In the genomic region with DNA sequence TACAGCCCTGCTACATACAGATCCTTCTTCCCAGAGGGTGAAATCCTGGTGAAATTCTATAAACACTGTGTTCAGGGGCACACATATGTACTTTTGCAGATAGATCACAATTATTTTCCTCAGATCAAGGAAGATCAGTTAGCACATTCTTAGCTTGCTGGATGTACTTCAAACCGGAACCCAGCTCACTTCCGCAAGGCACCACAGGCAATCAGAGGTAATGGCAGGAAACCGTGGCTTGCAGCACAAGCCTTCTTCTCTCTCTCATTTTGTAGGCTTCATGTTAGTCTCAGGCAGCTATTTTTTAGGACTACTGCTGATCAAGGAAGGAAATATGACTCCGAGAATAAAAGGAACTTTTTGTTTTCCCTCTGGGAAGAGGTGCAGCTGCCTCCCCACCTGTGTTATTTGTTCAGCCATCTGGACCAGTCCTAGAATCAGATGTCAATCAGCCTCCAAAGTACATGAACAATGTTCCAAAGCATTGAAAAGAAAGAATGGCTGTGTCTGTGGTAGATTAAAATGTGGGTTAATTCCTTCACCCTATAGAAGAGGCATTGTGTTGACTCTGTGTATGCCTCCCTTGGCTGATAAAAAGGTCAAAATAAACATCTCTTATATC, we compare ENCODE assay signal across 14 mouse cellular contexts.
DNase-seq lines count a peak whose midpoint lies in the region; ATAC-seq and TF ChIP-seq lines count a peak whose summit lies in the region.
"Had no signal": no experiment of that assay in that cellular context is flagged by ENCODE, and none has a peak within 500 bp of the region (broad histone marks: within the 10 kb centered on the region; RNA-seq: fewer than 3 reads in every experiment).

No protein-coding gene starts in this region.

- 72% methylated on average over 4 of the region's 4 CpGs for WGBS in forebrain, embryonic 10.5 days
- 63% methylated on average over 4 of the region's 4 CpGs for WGBS in forebrain, embryonic 12.5 days
- WGBS in intestine, embryonic 15.5 days = 73% methylated on average over 4 of the region's 4 CpGs

- DNase-seq in forebrain, embryonic 10.5 days (ENCODE audit: extremely low spot score, low spot score) = no peak
- peak; percentile 2 for DNase-seq in right cerebral cortex, adult 18-20 months
- no peak for DNase-seq in right cerebral cortex, postnatal 36 days (ENCODE audit: low spot score in 2 of 2)
- peak; percentile 57 to 63 for DNase-seq in layer of hippocampus, adult 2 months (ENCODE audit: low spot score in 2 of 2)
- no peak for DNase-seq in B cell, adult 2 months
- DNase-seq in thymus, postnatal 4 days = no peak
- DNase-seq: adrenal gland, adult 8-10 months; cerebellum, adult 8-10 months; heart, adult 11 months; heart, postnatal 36 days; lung, adult 18-20 months had no signal

- no peak for ATAC-seq in forebrain, embryonic 12.5 days (ENCODE audit: low FRiP score)
- ATAC-seq in intestine, embryonic 15.5 days = no peak
- ATAC-seq: intestine, postnatal 0 days had no signal

- H3K4me3 ChIP-seq in forebrain, embryonic 10.5 days = no peak overlapping the region
- no peak overlapping the region for H3K4me3 ChIP-seq in forebrain, embryonic 12.5 days (replicated peaks)
- no peak overlapping the region for H3K4me3 ChIP-seq in layer of hippocampus, adult 2 months
- no peak overlapping the region for H3K4me3 ChIP-seq in intestine, embryonic 15.5 days (replicated peaks)

- no peaks in the 10 kb centered on the region for H3K27me3 ChIP-seq in forebrain, embryonic 10.5 days (ENCODE audit: poor library complexity, severe bottlenecking)
- H3K27me3 ChIP-seq in forebrain, embryonic 12.5 days = no peaks in the 10 kb centered on the region
- no peaks in the 10 kb centered on the region for H3K27me3 ChIP-seq in intestine, embryonic 15.5 days (replicated peaks)

- H3K4me1 ChIP-seq in forebrain, embryonic 10.5 days = peaks cover 8% of the 10 kb centered on the region
- H3K4me1 ChIP-seq in forebrain, embryonic 12.5 days = 0 out of 2 replicates have a peak, but pooled peaks cover 8% of the 10 kb centered on the region
- no peaks in the 10 kb centered on the region for H3K4me1 ChIP-seq in intestine, embryonic 15.5 days (replicated peaks)

- no peaks in the 10 kb centered on the region for H3K36me3 ChIP-seq in forebrain, embryonic 10.5 days (replicated peaks)
- no peaks in the 10 kb centered on the region for H3K36me3 ChIP-seq in forebrain, embryonic 12.5 days (replicated peaks)
- H3K36me3 ChIP-seq in intestine, embryonic 15.5 days = no peaks in the 10 kb centered on the region

- no peaks in the 10 kb centered on the region for H3K9me3 ChIP-seq in forebrain, embryonic 10.5 days
- no peaks in the 10 kb centered on the region for H3K9me3 ChIP-seq in forebrain, embryonic 12.5 days
- no peaks in the 10 kb centered on the region for H3K9me3 ChIP-seq in intestine, embryonic 15.5 days

- no peak overlapping the region; the same call in 1 of the 2 replicates for H3K4me2 ChIP-seq in forebrain, embryonic 12.5 days
- H3K4me2 ChIP-seq in intestine, embryonic 15.5 days (replicated peaks) = no peak overlapping the region

- TF ChIP-seq CTCF in layer of hippocampus, adult 2 months (conservative IDR thresholded peaks at IDR 0.05) = no peak

- H3K9ac ChIP-seq in forebrain, embryonic 12.5 days = no peak overlapping the region
- no peak overlapping the region for H3K9ac ChIP-seq in intestine, embryonic 15.5 days

- 0 out of 2 replicates have a peak overlapping the region, but pooled peaks have one; percentile 4 for H3K27ac ChIP-seq in forebrain, embryonic 10.5 days
- no peak overlapping the region for H3K27ac ChIP-seq in forebrain, embryonic 12.5 days
- peak overlapping the region; percentile 56 for H3K27ac ChIP-seq in layer of hippocampus, adult 2 months
- H3K27ac ChIP-seq in intestine, embryonic 15.5 days = no peak overlapping the region

Comparison
In these comparisons a context has a peak if more than half of its experiments do, and no peak if none do; other contexts are left out.
1. DNase-seq: peak in right cerebral cortex, adult 18-20 months (single experiment) and layer of hippocampus, adult 2 months (2 of 2); none in forebrain, embryonic 10.5 days (single experiment), right cerebral cortex, postnatal 36 days (0 of 2), B cell, adult 2 months (0 of 2) and thymus, postnatal 4 days (single experiment).
2. H3K27ac ChIP-seq: peak in forebrain, embryonic 10.5 days (single experiment) and layer of hippocampus, adult 2 months (single experiment); none in forebrain, embryonic 12.5 days (single experiment) and intestine, embryonic 15.5 days (single experiment).